Mouse (Mus musculus) hindbrain, embryonic 14.5 days (tissue): ENCODE results near the gene Mier1. TPM values are rescaled to one million over a fixed set of nuclear protein-coding genes. Genes with fewer than 3 reads are reported as not detected.
"Not testable (repeated sequence)": the region's sequence is repeated elsewhere in the genome, so short reads cannot be mapped to it uniquely, and the experiment has no call there.

Experiments used
- ATAC-seq: fragments of 200-750 bp; cut with Nextera tagmentation; 2 replicates; pipeline ENCODE4 v1.8.0; 2017; ENCODE audit warnings: moderate number of reproducible peaks, mild to moderate bottlenecking, moderate TSS enrichment, moderate library complexity; ENCODE audit not compliant: low FRiP score
- DNase-seq: peaks from one replicate; pipeline ENCODE4 v3.0.0-alpha.2; 2015; ENCODE audit warnings: low spot score
- H3K27ac ChIP-seq: fragments of 300-500 bp; sonication (generic); 2 replicates; pipeline ENCODE4 v1.5.1; 2014; ENCODE audit warnings: mild to moderate bottlenecking, moderate library complexity
- H3K27me3 ChIP-seq: fragments of 300-500 bp; sonication (generic); 2 replicates; pipeline ENCODE4 v1.6.1; 2014; ENCODE audit warnings: mild to moderate bottlenecking, low read length, mixed read lengths; ENCODE audit not compliant: control insufficient read depth, insufficient read depth
- H3K36me3 ChIP-seq: fragments of 300-500 bp; sonication (generic); replicated peaks from 2 replicates; pipeline ENCODE4 v1.6.1; 2014; ENCODE audit not compliant: control insufficient read depth, insufficient read depth
- H3K4me1 ChIP-seq: fragments of 300-500 bp; sonication (generic); replicated peaks from 2 replicates; pipeline ENCODE4 v1.6.1; 2014; ENCODE audit warnings: antibody characterized with exemption, low read length, mixed read lengths; ENCODE audit not compliant: control insufficient read depth, insufficient read depth
- H3K4me2 ChIP-seq: fragments of 300-500 bp; sonication (generic); replicated peaks from 2 replicates; pipeline ENCODE4 v1.6.1; 2014; ENCODE audit warnings: mild to moderate bottlenecking, moderate library complexity
- H3K4me3 ChIP-seq: fragments of 300-500 bp; sonication (generic); replicated peaks from 2 replicates; pipeline ENCODE4 v1.5.1; 2014; ENCODE audit warnings: mild to moderate bottlenecking, low read length
- H3K9ac ChIP-seq: fragments of 300-500 bp; sonication (generic); 2 replicates; pipeline ENCODE4 v1.6.1; 2014
- H3K9me3 ChIP-seq: fragments of 300-500 bp; sonication (generic); 2 replicates; pipeline ENCODE4 v1.6.1; 2016; ENCODE audit warnings: low read length; ENCODE audit not compliant: control insufficient read depth
- WGBS: fragments of 180-500 bp; shearing (Covaris S2); extraction: QIAGEN DNeasy Blood & Tissue Kit; methylation state at CpG from one replicate; pipeline ENCODE4 v1.1.7; 2014; 5-methylcytosine and 5-hydroxymethylcytosine counted together
- polyA plus RNA-seq: library from polyadenylated mRNA; unstranded; fragments of >200 nt; fragmentation: Nextera tagmentation; extraction: Ambion mirVana; gene quantifications from 2 replicates; pipeline ENCODE4 v1.2.1, GENCODE M21; 2014

The Mier1 gene
- polyA plus RNA-seq, 1 experiment from 2014 or later, result 33.2 TPM

GRCm38 (mm10) chr4:103136946-103137345 lies 22.8 kb downstream of the Mier1 start:
- Histone ChIP-seq H3K27ac (no peak overlapping the region), H3K36me3 (peaks cover 50% of the 10 kb centered on the region), H3K27me3 (no peaks in the 10 kb centered on the region), H3K4me3 (no peak overlapping the region), H3K9me3 (no peaks in the 10 kb centered on the region), H3K4me2 (no peak overlapping the region), H3K9ac (no peak overlapping the region), H3K4me1 (no peaks in the 10 kb centered on the region)
- ATAC-seq, result no peak
- no peak for DNase-seq
- 78% methylated on average over 1 of the region's 1 CpGs for WGBS

GRCm38 (mm10) chr4:103146339-103146738 lies 32.1 kb downstream of the Mier1 start:
- Histone ChIP-seq H3K9me3 (no peaks in the 10 kb centered on the region), H3K36me3 (peaks cover 66% of the 10 kb centered on the region), H3K4me3 (no peak overlapping the region), H3K27me3 (no peaks in the 10 kb centered on the region), H3K27ac (no peak overlapping the region), H3K4me2 (no peak overlapping the region), H3K9ac (no peak overlapping the region), H3K4me1 (no peaks in the 10 kb centered on the region)
- peak; percentile 85 for DNase-seq
- no peak for ATAC-seq
- 33% methylated on average over 5 of the region's 5 CpGs for WGBS

GRCm38 (mm10) chr4:103151946-103152345 lies 37.8 kb downstream of the Mier1 start:
- H3K9me3 ChIP-seq, result no peaks in the 10 kb centered on the region
- H3K36me3 ChIP-seq, result peaks cover 81% of the 10 kb centered on the region
- H3K4me2 ChIP-seq, result no peak overlapping the region
- no peak overlapping the region for H3K4me3 ChIP-seq
- no peaks in the 10 kb centered on the region for H3K27me3 ChIP-seq
- no peak for ATAC-seq
- H3K4me1 ChIP-seq, result no peaks in the 10 kb centered on the region
- no peak overlapping the region for H3K27ac ChIP-seq
- H3K9ac ChIP-seq, result no peak overlapping the region
- no peak for DNase-seq
- WGBS, result 80% methylated on average over 5 of the region's 5 CpGs

GRCm38 (mm10) chr4:103158781-103159180 lies 44.6 kb downstream of the Mier1 start:
- no peaks in the 10 kb centered on the region for H3K9me3 ChIP-seq
- no peak overlapping the region for H3K9ac ChIP-seq
- H3K4me1 ChIP-seq, result no peaks in the 10 kb centered on the region
- H3K4me2 ChIP-seq, result no peak overlapping the region
- peaks cover 82% of the 10 kb centered on the region for H3K36me3 ChIP-seq
- WGBS, result 95% methylated on average over 4 of the region's 4 CpGs
- no peak for ATAC-seq
- no peak overlapping the region for H3K4me3 ChIP-seq
- no peak for DNase-seq
- no peak overlapping the region for H3K27ac ChIP-seq
- no peaks in the 10 kb centered on the region for H3K27me3 ChIP-seq

GRCm38 (mm10) chr4:103166198-103166597 lies 52.0 kb downstream of the Mier1 start:
- WGBS, result 100% methylated on average over 1 of the region's 1 CpGs
- not testable (repeated sequence) for H3K4me3 ChIP-seq, H3K27me3 ChIP-seq, DNase-seq, ATAC-seq, H3K9me3 ChIP-seq, H3K4me1 ChIP-seq, H3K9ac ChIP-seq, H3K27ac ChIP-seq, H3K4me2 ChIP-seq
- H3K36me3 ChIP-seq, result peaks cover 31% of the 10 kb centered on the region

GRCm38 (mm10) chr4:103171256-103171655 lies 57.1 kb downstream of the Mier1 start:
- DNase-seq (no peak), ATAC-seq (no peak)
- Histone ChIP-seq H3K4me1 (no peaks in the 10 kb centered on the region), H3K4me3 (no peak overlapping the region), H3K27ac (no peak overlapping the region), H3K27me3 (no peaks in the 10 kb centered on the region), H3K4me2 (no peak overlapping the region), H3K9me3 (no peaks in the 10 kb centered on the region), H3K9ac (no peak overlapping the region), H3K36me3 (peaks cover 18% of the 10 kb centered on the region; the same call in 1 of the 2 replicates)
- WGBS, result 93% methylated on average over 3 of the region's 3 CpGs

- no peak overlapping the region for H3K4me2 ChIP-seq
- no peaks in the 10 kb centered on the region for H3K9me3 ChIP-seq
- peaks cover 27% of the 10 kb centered on the region; the same call in 1 of the 2 replicates for H3K36me3 ChIP-seq
- no peaks in the 10 kb centered on the region for H3K4me1 ChIP-seq
- no peak overlapping the region for H3K9ac ChIP-seq
- 80% methylated on average over 6 of the region's 6 CpGs for WGBS
- DNase-seq (no peak), ATAC-seq (no peak)
- no peak overlapping the region for H3K4me3 ChIP-seq
- no peaks in the 10 kb centered on the region for H3K27me3 ChIP-seq
- no peak overlapping the region for H3K27ac ChIP-seq
These were observed 59.3 kb downstream of the Mier1 start for GRCm38 (mm10) chr4:103173507-103173906.

GRCm38 (mm10) chr4:103174001-103174400 lies 59.8 kb downstream of the Mier1 start:
- H3K9ac ChIP-seq, result no peak overlapping the region
- 82% methylated on average over 7 of the region's 7 CpGs for WGBS
- peaks cover 27% of the 10 kb centered on the region; the same call in 1 of the 2 replicates for H3K36me3 ChIP-seq
- DNase-seq, result no peak
- no peaks in the 10 kb centered on the region for H3K27me3 ChIP-seq
- no peaks in the 10 kb centered on the region for H3K9me3 ChIP-seq
- H3K4me3 ChIP-seq, result no peak overlapping the region
- H3K4me1 ChIP-seq, result no peaks in the 10 kb centered on the region
- H3K4me2 ChIP-seq, result no peak overlapping the region
- no peak overlapping the region for H3K27ac ChIP-seq
- no peak for ATAC-seq

GRCm38 (mm10) chr4:103177681-103178080 lies 63.5 kb downstream of the Mier1 start:
- no peak for ATAC-seq

More at GRCm38 (mm10) chr4:103177681-103178080, 63.5 kb downstream of the Mier1 start:
- Histone ChIP-seq H3K27me3 (no peaks in the 10 kb centered on the region), H3K4me3 (no peak overlapping the region), H3K4me2 (no peak overlapping the region), H3K4me1 (peaks cover 6% of the 10 kb centered on the region; the same call in 1 of the 2 replicates), H3K9ac (no peak overlapping the region), H3K27ac (no peak overlapping the region), H3K9me3 (no peaks in the 10 kb centered on the region), H3K36me3 (peaks cover 15% of the 10 kb centered on the region; the same call in 1 of the 2 replicates)
- WGBS, result 92% methylated on average over 1 of the region's 1 CpGs
- DNase-seq, result no peak
